Mouse (Mus musculus): ENCODE measurements around the gene Lipk. TPM values are rescaled to one million over a fixed set of nuclear protein-coding genes. Genes with fewer than 3 reads are reported as not detected.

The Lipk gene
- polyA plus RNA-seq, 1 experiment: not detected

DNA sequence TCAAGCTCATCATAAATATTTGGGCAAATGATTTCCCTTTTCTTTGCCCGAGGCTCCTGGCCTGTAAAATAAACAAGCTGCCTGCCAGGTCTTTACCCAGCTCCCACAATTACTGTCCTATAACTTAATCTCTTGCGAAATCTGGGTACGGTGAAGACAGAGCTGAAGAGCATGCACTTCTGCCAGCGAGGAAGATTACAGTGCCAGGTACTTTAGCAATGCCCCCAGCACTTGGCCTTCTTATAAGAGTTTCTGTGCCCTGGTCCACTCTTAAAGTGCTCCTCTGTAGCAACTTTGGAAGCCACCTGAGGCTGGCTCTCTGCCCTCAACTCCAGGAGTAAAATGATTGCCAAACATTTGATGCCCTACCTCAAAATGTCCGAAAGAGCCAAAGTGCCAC lies 87.3 kb downstream of the Lipk start:
- no peak for TF ChIP-seq MYOD1 (IDR thresholded peaks at IDR 0.05; ENCODE audit: control insufficient read depth, insufficient read length, low read depth)
- no peak for TF ChIP-seq FOSL1 (IDR thresholded peaks at IDR 0.05; ENCODE audit: insufficient read depth, low read length, poor library complexity, severe bottlenecking)
- TF ChIP-seq MYOG (IDR thresholded peaks at IDR 0.05; ENCODE audit: control insufficient read depth, extremely low read depth, insufficient read length): no peak
- TF ChIP-seq CEBPB (IDR thresholded peaks at IDR 0.05; ENCODE audit: low read depth): no peak
- no peak for TF ChIP-seq MAX (IDR thresholded peaks at IDR 0.05)
- no peak for TF ChIP-seq USF1 (IDR thresholded peaks at IDR 0.05; ENCODE audit: low read depth)
- TF ChIP-seq CTCF (IDR thresholded peaks at IDR 0.05; ENCODE audit: control insufficient read depth, insufficient read depth, insufficient read length): no peak
- Histone ChIP-seq H3K79me3 (ENCODE audit: low read depth) (no peaks in the 10 kb centered on the region), H3K27me3 (ENCODE audit: control insufficient read depth, insufficient read depth, insufficient read length) (no peaks in the 10 kb centered on the region), H3K4me3 (ENCODE audit: insufficient read depth, poor library complexity, severe bottlenecking) (no peak overlapping the region), H3ac (ENCODE audit: control insufficient read depth, insufficient read length, low read depth) (no peak overlapping the region), H3K79me2 (ENCODE audit: control insufficient read depth, insufficient read depth) (no peaks in the 10 kb centered on the region), H3K36me3 (ENCODE audit: control insufficient read depth, insufficient read depth) (no peaks in the 10 kb centered on the region)

DNA sequence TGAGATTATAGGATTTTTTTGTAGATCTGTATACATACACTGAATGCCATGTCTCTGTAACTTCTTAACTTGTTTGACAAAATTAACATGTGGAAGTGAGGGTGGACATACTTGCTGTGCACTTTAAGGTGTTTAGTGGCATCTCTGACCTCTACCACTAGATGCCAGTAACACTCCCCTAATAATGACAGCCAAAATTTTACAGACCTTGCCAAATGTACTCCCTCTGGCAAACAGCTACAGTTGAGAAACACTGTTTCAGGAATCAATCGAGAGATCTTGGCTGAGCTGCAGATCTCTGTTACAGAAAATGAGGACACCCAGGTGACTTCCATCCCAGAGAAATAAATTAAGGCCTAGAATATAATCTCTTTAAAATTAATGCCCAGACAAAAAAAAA lies 88.1 kb downstream of the Lipk start:
- no peaks in the 10 kb centered on the region for H3K36me3 ChIP-seq (ENCODE audit: control insufficient read depth, insufficient read depth)
- H3K4me3 ChIP-seq (ENCODE audit: insufficient read depth, poor library complexity, severe bottlenecking): no peak overlapping the region
- no peak overlapping the region for H3ac ChIP-seq (ENCODE audit: control insufficient read depth, insufficient read length, low read depth)
- TF ChIP-seq MAX (IDR thresholded peaks at IDR 0.05) (no peak), FOSL1 (IDR thresholded peaks at IDR 0.05; ENCODE audit: insufficient read depth, low read length, poor library complexity, severe bottlenecking) (no peak), CTCF (IDR thresholded peaks at IDR 0.05; ENCODE audit: control insufficient read depth, insufficient read depth, insufficient read length) (no peak), USF1 (IDR thresholded peaks at IDR 0.05; ENCODE audit: low read depth) (no peak), CEBPB (IDR thresholded peaks at IDR 0.05; ENCODE audit: low read depth) (no peak), MYOG (IDR thresholded peaks at IDR 0.05; ENCODE audit: control insufficient read depth, extremely low read depth, insufficient read length) (no peak), MYOD1 (IDR thresholded peaks at IDR 0.05; ENCODE audit: control insufficient read depth, insufficient read length, low read depth) (no peak)
- no peaks in the 10 kb centered on the region for H3K27me3 ChIP-seq (ENCODE audit: control insufficient read depth, insufficient read depth, insufficient read length)
- H3K79me3 ChIP-seq (ENCODE audit: low read depth): no peaks in the 10 kb centered on the region
- no peaks in the 10 kb centered on the region for H3K79me2 ChIP-seq (ENCODE audit: control insufficient read depth, insufficient read depth)

Small RNA genes within 50 kb of the gene (microRNA-seq; reads per million reads assigned to microRNA genes)
- not detected for gene Gm23334 (ENCODE audit: borderline microRNAs expressed)

Other genes starting within 250 kb of the Lipk start
- gene Lipo3, start 246.3 kb upstream of the Lipk start, polyA plus RNA-seq (2012; fragmentation: generic; extraction: Trizol): not detected
- not detected for gene Lipo1, start 220.8 kb upstream of the Lipk start, polyA plus RNA-seq (2012; fragmentation: generic; extraction: Trizol)
- gene Lipf, start 47.1 kb upstream of the Lipk start, polyA plus RNA-seq (2012; fragmentation: generic; extraction: Trizol): not detected
- gene Lipn, start 59.1 kb downstream of the Lipk start, polyA plus RNA-seq (2012; fragmentation: generic; extraction: Trizol): 0.06 TPM
- gene Lipm, start 92.6 kb downstream of the Lipk start, polyA plus RNA-seq (2012; fragmentation: generic; extraction: Trizol): not detected
- gene Ankrd22, start 157.8 kb downstream of the Lipk start, polyA plus RNA-seq (2012; fragmentation: generic; extraction: Trizol): not detected
- gene Stambpl1, start 183.9 kb downstream of the Lipk start, polyA plus RNA-seq (2012; fragmentation: generic; extraction: Trizol): 19.0 TPM
- 1,987 TPM for gene Acta2, start 247.3 kb downstream of the Lipk start, polyA plus RNA-seq (2012; fragmentation: generic; extraction: Trizol)

All from C2C12 (cell line).